Mouse (Mus musculus) CH12.LX (cell line): ENCODE measurements around the gene Gm20388. TPM values are rescaled to one million over a fixed set of nuclear protein-coding genes. Genes with fewer than 3 reads are reported as not detected.

Experiments used
- DNase-seq: peaks from one replicate; pipeline ENCODE4 v3.0.0-alpha.2; 2013; ENCODE audit errors: extremely low read depth
- H3K27ac ChIP-seq: 2 replicates; pipeline ENCODE4 v1.5.1; 2012; ENCODE audit warnings: low read depth, mild to moderate bottlenecking, control low read depth, moderate library complexity; ENCODE audit not compliant: insufficient read depth
- H3K27me3 ChIP-seq: replicated peaks from 2 replicates; pipeline ENCODE3; 2012; ENCODE audit warnings: inconsistent platforms
- H3K36me3 ChIP-seq, 2 experiments: replicated peaks in 1 of 2; 2 replicates each; pipeline versions ENCODE3 to v1.6.1; 2012; ENCODE audit warnings: inconsistent platforms in 1 of 2, low read length in 1 of 2, mild to moderate bottlenecking in 1 of 2, mixed read lengths in 1 of 2, moderate library complexity in 1 of 2; ENCODE audit not compliant: control insufficient read depth in 1 of 2, insufficient read depth in 1 of 2
- H3K4me1 ChIP-seq, 2 experiments: 2 replicates each; pipeline ENCODE4 v1.6.1; 2012; ENCODE audit warnings: inconsistent platforms in 1 of 2, moderate library complexity in 1 of 2; ENCODE audit not compliant: insufficient read depth in 2 of 2, control insufficient read depth in 1 of 2
- H3K4me2 ChIP-seq: 2 replicates; pipeline ENCODE4 v1.6.1; 2012; ENCODE audit warnings: low read depth, mild to moderate bottlenecking, control low read depth; ENCODE audit not compliant: poor library complexity, insufficient read depth, severe bottlenecking
- H3K4me3 ChIP-seq, 3 experiments: fragments of 150-350 bp in 1 of 3; sonication (generic) in 1 of 3; replicated peaks in 1 of 3; 2 replicates each; pipeline versions ENCODE3 to v1.5.1; 2011 to 2012; ENCODE audit warnings: low read depth in 2 of 3, low read length in 2 of 3, mild to moderate bottlenecking in 2 of 3, moderate library complexity in 2 of 3, control low read depth in 1 of 3, improper control_type of control experiment in 1 of 3, inconsistent platforms in 1 of 3, mixed read lengths in 1 of 3; ENCODE audit not compliant: poor library complexity in 1 of 3
- H3K79me2 ChIP-seq: replicated peaks from 2 replicates; pipeline ENCODE4 v1.6.1; 2012; ENCODE audit warnings: mild to moderate bottlenecking, moderate library complexity; ENCODE audit not compliant: control insufficient read depth, poor library complexity, insufficient read depth, severe bottlenecking; ENCODE audit errors: extremely low read depth
- H3K9ac ChIP-seq: 2 replicates; pipeline ENCODE4 v1.6.1; 2012; ENCODE audit warnings: low read depth, mild to moderate bottlenecking, control low read depth, moderate library complexity; ENCODE audit not compliant: insufficient read depth
- H3K9me3 ChIP-seq: replicated peaks from 2 replicates; pipeline ENCODE3; 2012; ENCODE audit warnings: low read length, inconsistent platforms, mixed read lengths
- BHLHE40 ChIP-seq: IDR thresholded peaks from 2 replicates; pipeline ENCODE4 v1.6.1; 2011; ENCODE audit warnings: mild to moderate bottlenecking, low read depth, low read length, improper control_type of control experiment
- CHD1 ChIP-seq: IDR thresholded peaks from 2 replicates; pipeline ENCODE4 v1.6.1; 2012; ENCODE audit warnings: low read depth, low read length, improper control_type of control experiment, inconsistent platforms
- CTCF ChIP-seq, 2 experiments: IDR thresholded peaks in 1 of 2; conservative IDR thresholded peaks in 1 of 2; 2 replicates each; pipeline ENCODE4 v1.5.1; 2011 to 2012; ENCODE audit warnings: low read depth in 2 of 2, low read length in 2 of 2, improper control_type of control experiment in 1 of 2, inconsistent platforms in 1 of 2, mild to moderate bottlenecking in 1 of 2, moderate library complexity in 1 of 2
- ELF1 ChIP-seq: IDR thresholded peaks from 2 replicates; pipeline ENCODE4 v1.6.1; 2014; ENCODE audit warnings: low read depth, mild to moderate bottlenecking, inconsistent platforms, low read length, improper control_type of control experiment
- EP300 ChIP-seq: IDR thresholded peaks from 2 replicates; pipeline ENCODE4 v1.6.1; 2011; ENCODE audit warnings: low read length, improper control_type of control experiment
- GABPA ChIP-seq: IDR thresholded peaks from 2 replicates; pipeline ENCODE4 v1.6.1; 2012; ENCODE audit warnings: low read depth, low read length, improper control_type of control experiment, inconsistent platforms; ENCODE audit not compliant: insufficient replicate concordance
- HCFC1 ChIP-seq: IDR thresholded peaks from 2 replicates; pipeline ENCODE4 v1.6.1; 2012; ENCODE audit warnings: low read depth, mild to moderate bottlenecking, inconsistent platforms, low read length, improper control_type of control experiment
- JUN ChIP-seq: IDR thresholded peaks from 2 replicates; pipeline ENCODE4 v1.6.1; 2011; ENCODE audit warnings: low read depth, mild to moderate bottlenecking, low read length, improper control_type of control experiment, moderate library complexity; ENCODE audit not compliant: insufficient read depth
- KAT2A ChIP-seq: IDR thresholded peaks from 2 replicates; pipeline ENCODE4 v1.6.1; 2012; ENCODE audit warnings: low read length, improper control_type of control experiment, inconsistent platforms; ENCODE audit not compliant: insufficient replicate concordance
- MAX ChIP-seq: IDR thresholded peaks from 2 replicates; pipeline ENCODE4 v1.6.1; 2011; ENCODE audit warnings: low read length, improper control_type of control experiment
- MAZ ChIP-seq: IDR thresholded peaks from 2 replicates; pipeline ENCODE4 v1.6.1; 2012; ENCODE audit warnings: low read depth, mild to moderate bottlenecking, inconsistent platforms, low read length, improper control_type of control experiment, moderate library complexity
- MXI1 ChIP-seq: IDR thresholded peaks from 2 replicates; pipeline ENCODE4 v1.6.1; 2011; ENCODE audit warnings: mild to moderate bottlenecking, low read depth, low read length, improper control_type of control experiment
- NELFE ChIP-seq: IDR thresholded peaks from 2 replicates; pipeline ENCODE4 v1.6.1; 2011; ENCODE audit warnings: low read depth, low read length, improper control_type of control experiment
- NRF1 ChIP-seq: IDR thresholded peaks from 2 replicates; pipeline ENCODE4 v1.6.1; 2014; ENCODE audit warnings: low read depth, mild to moderate bottlenecking, inconsistent platforms, low read length, improper control_type of control experiment, moderate library complexity
- PAX5 ChIP-seq: IDR thresholded peaks from 2 replicates; pipeline ENCODE4 v1.6.1; 2012; ENCODE audit warnings: low read length, inconsistent platforms, mixed read lengths
- POLR2A ChIP-seq: IDR thresholded peaks from 2 replicates; pipeline ENCODE4 v1.6.1; 2011; ENCODE audit warnings: low read depth, mild to moderate bottlenecking, improper control_type of control experiment, low read length
- POLR2AphosphoS2 ChIP-seq: IDR thresholded peaks from 2 replicates; pipeline ENCODE4 v1.6.1; 2011; ENCODE audit warnings: low read depth, low read length, improper control_type of control experiment
- RAD21 ChIP-seq: IDR thresholded peaks from 2 replicates; pipeline ENCODE4 v1.6.1; 2011; ENCODE audit warnings: low read depth, mild to moderate bottlenecking, low read length, improper control_type of control experiment, moderate library complexity
- RCOR1 ChIP-seq: conservative IDR thresholded peaks from 2 replicates; pipeline ENCODE4 v1.6.1; 2012; ENCODE audit warnings: low read depth, mild to moderate bottlenecking, inconsistent platforms, low read length, improper control_type of control experiment
- SMC3 ChIP-seq: IDR thresholded peaks from 2 replicates; pipeline ENCODE4 v1.6.1; 2011; ENCODE audit warnings: low read depth, low read length, improper control_type of control experiment
- TCF12 ChIP-seq: IDR thresholded peaks from 2 replicates; pipeline ENCODE4 v1.6.1; 2014; ENCODE audit warnings: low read depth, mild to moderate bottlenecking, inconsistent platforms, low read length, improper control_type of control experiment
- ZKSCAN1 ChIP-seq: IDR thresholded peaks from 2 replicates; pipeline ENCODE4 v1.6.1; 2012; ENCODE audit warnings: low read depth, inconsistent platforms, low read length, improper control_type of control experiment, borderline replicate concordance
- ZNF384 ChIP-seq: IDR thresholded peaks from 2 replicates; pipeline ENCODE4 v1.6.1; 2012; ENCODE audit warnings: low read depth, low read length, improper control_type of control experiment, inconsistent platforms
- dilution Hi-C: fragments of 300-500 bp; cut with MboI; formaldehyde crosslinking; loops from 2 replicates; pipeline ENCODE4 v1.14.3; 2020; ENCODE audit warnings: low sequenced_read_pairs; ENCODE audit not compliant: extremely low pct_unique_long_range_greater_than_20kb, extremely low pct_ligation_motif_present
- in situ Hi-C: fragments of 300-500 bp; cut with MboI; formaldehyde crosslinking; loops from 3 replicates; pipeline ENCODE4 v1.14.3; 2019; ENCODE audit warnings: low sequenced_read_pairs, low pct_ligation_motif_present, low pct_unique_long_range_greater_than_20kb, mixed read lengths
- polyA plus RNA-seq: library from polyadenylated mRNA; unstranded; fragments of >175 nt; gene quantifications from 2 replicates; pipeline ENCODE4 v1.2.1, GENCODE M21; 2012; ENCODE audit warnings: low read depth; ENCODE audit not compliant: insufficient read length
- total RNA-seq, 2 experiments: library from RNA; depleted of rRNA; stranded (reverse); fragments of 300-350 nt in 1 of 2; fragments of >200 nt in 1 of 2; gene quantifications; 2 replicates each; pipeline ENCODE4 v1.2.3; 2012 to 2014

Gene Gm20388
- total and polyA plus RNA-seq, 3 experiments = 14.8 to 26.3 (median 22.2) TPM

- Histone ChIP-seq H3K9ac (no peak overlapping the region), H3K27me3 (no peaks in the 10 kb centered on the region), H3K27ac (no peak overlapping the region), H3K4me3 (no peak overlapping the region), H3K79me2 (no peaks in the 10 kb centered on the region), H3K9me3 (no peaks in the 10 kb centered on the region), H3K4me1 (peaks cover 0 to 10% of the 10 kb centered on the region in 2 experiments; a peak in 1 of 4 replicates), H3K4me2 (no peak overlapping the region), H3K36me3 (peaks cover 22 to 46% of the 10 kb centered on the region in 2 experiments)
- in situ Hi-C loops = no loop called here
- no peak for TF ChIP-seq CHD1
- TF ChIP-seq POLR2A = no peak
- TF ChIP-seq GABPA = no peak
- no peak for TF ChIP-seq MXI1
- no peak for TF ChIP-seq PAX5
- dilution Hi-C loops = no loop called here
- DNase-seq = no peak
Measured at GRCm38 (mm10) chr8:123097216-123097615, 3186.6 kb downstream of the Gm20388 start.

DNA sequence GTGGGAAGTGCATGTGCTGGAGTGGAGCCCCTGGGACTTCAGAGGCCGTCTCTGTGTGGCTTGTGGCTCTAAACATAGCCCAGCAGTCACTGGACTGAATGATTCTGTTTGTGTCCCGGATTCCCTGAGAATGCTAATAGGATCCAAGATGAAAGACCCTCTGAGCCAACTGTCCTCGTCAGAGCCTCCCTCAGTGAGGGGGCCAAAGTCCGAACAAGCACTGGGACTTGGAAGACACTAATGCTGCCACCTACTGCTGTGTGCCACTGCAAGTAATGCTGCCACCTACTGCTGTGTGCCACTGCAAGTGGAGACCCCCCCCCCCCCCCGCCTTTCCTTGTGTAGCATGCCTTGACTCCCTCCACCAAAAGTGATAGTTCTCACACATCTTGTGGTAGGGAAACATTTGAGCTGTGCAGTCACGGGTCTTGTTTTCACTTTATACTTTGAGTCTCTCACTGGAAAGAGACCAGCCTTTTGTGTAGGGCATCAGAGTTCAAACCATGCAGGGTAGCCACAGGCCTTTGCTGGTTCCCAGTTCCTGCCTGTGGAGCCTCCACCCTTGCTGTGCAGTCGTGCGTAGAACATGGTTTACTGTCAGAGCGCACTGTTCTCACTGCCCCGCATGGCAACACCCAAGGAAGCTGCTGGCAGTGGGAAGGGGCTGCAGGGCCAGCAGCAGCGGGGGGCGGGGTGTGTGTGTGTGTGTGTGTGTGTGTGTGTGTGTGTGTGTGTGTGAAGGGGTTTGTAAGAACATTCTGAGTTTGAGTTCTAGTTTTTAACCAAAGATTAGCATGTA is 3187.3 kb downstream of the Gm20388 start:
- in situ Hi-C loops (no loop called here), dilution Hi-C loops (no loop called here)
- H3K36me3 ChIP-seq = peaks cover 23 to 48% of the 10 kb centered on the region in 2 experiments
- no peak for DNase-seq
- peaks cover 7% of the 10 kb centered on the region for H3K79me2 ChIP-seq
- no peak overlapping the region for H3K4me2 ChIP-seq
- H3K4me3 ChIP-seq = no peak overlapping the region
- H3K9ac ChIP-seq = no peak overlapping the region
- H3K27me3 ChIP-seq = no peaks in the 10 kb centered on the region
- H3K27ac ChIP-seq = no peak overlapping the region
- peaks cover 0 to 10% of the 10 kb centered on the region in 2 experiments; a peak in 1 of 4 replicates for H3K4me1 ChIP-seq
- H3K9me3 ChIP-seq = no peaks in the 10 kb centered on the region
- no peak for TF ChIP-seq ELF1
- TF ChIP-seq BHLHE40 = no peak
- TF ChIP-seq CTCF (conservative IDR thresholded peaks at IDR 0.05 in 1 of 2, IDR thresholded peaks at IDR 0.05 in 1 of 2; ENCODE audit: low read depth in 2 of 2, low read length in 2 of 2) = peak in 1 of 2 experiments; percentile 28; a peak in 2 of 4 replicates
- TF ChIP-seq EP300 = no peak

- no peak overlapping the region for H3K9ac ChIP-seq
- peaks cover 22% of the 10 kb centered on the region for H3K79me2 ChIP-seq
- no peak for DNase-seq
- H3K9me3 ChIP-seq = no peaks in the 10 kb centered on the region
- in situ Hi-C loops = loop anchor here (10.0 kb wide), 1 partner anchor 195 kb away; no protein-coding TSS in a partner anchor
- H3K4me2 ChIP-seq = no peak overlapping the region
- no peaks in the 10 kb centered on the region for H3K27me3 ChIP-seq
- TF ChIP-seq GABPA (no peak), NELFE (no peak), RAD21 (no peak), ZKSCAN1 (no peak), MAZ (no peak), JUN (no peak), ZNF384 (no peak), KAT2A (no peak), NRF1 (no peak), ELF1 (no peak), RCOR1 (no peak), HCFC1 (no peak), TCF12 (no peak), POLR2A (no peak), SMC3 (no peak), MAX (no peak), POLR2AphosphoS2 (no peak)
- TF ChIP-seq, all 38 proteins: peak for 0
- H3K4me1 ChIP-seq = peaks cover 3 to 18% of the 10 kb centered on the region in 2 experiments
- H3K36me3 ChIP-seq = peaks cover 24 to 48% of the 10 kb centered on the region in 2 experiments
- H3K27ac ChIP-seq = no peak overlapping the region
- dilution Hi-C loops = no loop called here
- H3K4me3 ChIP-seq = no peak overlapping the region
Measured at GRCm38 (mm10) chr8:123100288-123100687, 3189.6 kb downstream of the Gm20388 start.
